Mouse (Mus musculus): ENCODE results near the gene Chit1.

Gene Chit1

GRCm38 (mm10) chr1:134079477-134080163 is 31.4 kb upstream of the Chit1 start:
- DNase-seq (ENCODE audit: low spot score in 2 of 2) = peak; percentile 83 to 87

DNA sequence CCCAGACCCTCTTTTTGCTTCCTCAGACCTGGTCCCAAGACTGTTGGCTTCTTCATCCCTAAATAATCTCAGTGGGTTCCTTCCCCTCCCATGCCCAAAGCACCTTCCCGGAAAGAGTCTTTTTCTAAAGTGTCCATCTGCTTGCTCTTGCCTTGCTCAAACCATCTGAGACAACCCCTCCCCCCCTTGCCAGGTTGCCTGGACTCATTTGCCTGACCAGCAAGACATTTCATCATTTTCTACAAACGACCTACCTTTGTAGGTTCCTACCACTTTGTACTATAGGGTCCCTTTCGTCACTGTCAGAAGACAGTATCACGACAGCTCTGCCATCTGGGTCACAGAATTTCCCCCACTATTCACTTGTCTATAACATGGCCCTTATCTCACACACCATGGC is 30.6 kb upstream of the Chit1 start:
- no peak for DNase-seq (ENCODE audit: low spot score in 2 of 2)

DNA sequence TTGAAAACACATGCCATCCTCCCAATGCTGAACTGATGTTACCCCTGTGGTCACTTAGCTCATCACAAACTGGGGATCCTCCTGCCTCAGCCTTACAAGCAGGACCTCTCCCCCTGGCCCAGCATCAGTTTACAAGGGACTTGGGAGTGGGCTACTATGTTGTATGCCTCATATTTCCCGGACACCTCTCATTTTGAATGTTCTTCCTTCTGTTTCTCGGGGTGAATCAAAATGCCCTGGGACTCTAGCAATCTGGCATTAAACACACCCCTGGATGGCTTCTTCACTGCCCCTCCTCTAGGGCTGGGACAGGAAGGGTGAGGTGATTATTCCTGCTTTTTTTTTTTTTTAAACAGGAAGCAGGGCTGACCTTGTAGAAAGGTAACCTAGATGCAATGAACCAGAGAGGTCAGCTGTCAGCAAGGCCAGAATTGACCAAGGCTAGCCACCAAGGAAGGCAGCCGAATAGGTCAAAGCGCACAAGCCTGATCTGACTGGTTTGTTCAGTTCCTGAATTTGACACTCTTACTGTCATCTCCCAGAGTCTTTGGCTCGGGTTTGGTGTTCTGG is 30.1 kb upstream of the Chit1 start:
- peak in 1 of 2 experiments; percentile 62 for DNase-seq (ENCODE audit: low spot score in 2 of 2)

DNA sequence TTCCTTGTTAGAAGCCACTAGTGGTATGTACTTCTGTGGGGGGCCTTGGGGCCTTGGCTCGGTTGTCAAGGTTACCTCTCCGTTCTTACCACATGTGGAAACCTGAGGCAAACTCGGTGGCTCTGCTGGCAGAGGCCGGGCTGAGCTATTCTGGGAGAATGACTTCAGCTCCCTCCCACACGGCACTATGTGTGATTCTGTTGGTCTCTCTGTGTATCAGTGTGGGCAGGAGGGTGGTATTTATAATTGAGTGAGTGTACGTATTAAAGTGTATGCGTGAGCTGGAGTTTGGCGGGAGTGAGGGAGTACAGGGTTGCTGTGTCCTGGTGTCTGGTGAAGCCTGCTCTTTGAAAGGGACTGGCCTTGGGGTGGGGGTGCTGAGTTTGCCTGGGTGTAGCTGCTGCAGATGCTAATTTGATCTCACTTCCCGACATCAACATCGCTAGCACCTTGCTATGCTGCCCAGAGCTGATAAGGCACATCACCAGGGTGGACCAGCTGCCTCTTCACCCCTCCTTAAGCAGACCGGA is 28.0 kb upstream of the Chit1 start:
- DNase-seq (ENCODE audit: low spot score in 2 of 2) = peak; percentile 71 to 80

GRCm38 (mm10) chr1:134083676-134084075 is 27.4 kb upstream of the Chit1 start:
- peak in 1 of 2 experiments; percentile 22 for DNase-seq (ENCODE audit: low spot score in 2 of 2)

DNA sequence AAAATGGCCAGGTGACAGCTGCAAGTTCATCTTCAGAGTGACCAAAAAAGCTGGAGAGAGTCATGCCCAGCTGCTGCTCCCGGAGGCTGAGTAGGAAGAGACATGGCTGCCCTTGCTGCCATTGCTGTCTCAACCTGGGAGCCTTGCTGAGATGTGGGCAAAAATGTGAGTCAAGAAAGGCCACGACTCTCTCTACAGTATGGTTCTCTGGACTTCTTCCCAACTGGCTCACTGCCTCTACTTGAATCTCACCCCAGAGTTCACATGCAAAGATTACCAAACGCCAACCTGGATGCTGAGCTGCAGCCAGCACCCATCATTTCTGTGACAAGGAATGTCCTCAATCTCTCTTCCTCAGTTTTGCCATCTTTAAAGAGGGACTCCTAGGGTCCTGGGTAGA is 26.9 kb upstream of the Chit1 start:
- DNase-seq (ENCODE audit: low spot score in 2 of 2) = no peak

GRCm38 (mm10) chr1:134086017-134086416 is 25.0 kb upstream of the Chit1 start:
- DNase-seq (ENCODE audit: low spot score in 2 of 2) = no peak

DNA sequence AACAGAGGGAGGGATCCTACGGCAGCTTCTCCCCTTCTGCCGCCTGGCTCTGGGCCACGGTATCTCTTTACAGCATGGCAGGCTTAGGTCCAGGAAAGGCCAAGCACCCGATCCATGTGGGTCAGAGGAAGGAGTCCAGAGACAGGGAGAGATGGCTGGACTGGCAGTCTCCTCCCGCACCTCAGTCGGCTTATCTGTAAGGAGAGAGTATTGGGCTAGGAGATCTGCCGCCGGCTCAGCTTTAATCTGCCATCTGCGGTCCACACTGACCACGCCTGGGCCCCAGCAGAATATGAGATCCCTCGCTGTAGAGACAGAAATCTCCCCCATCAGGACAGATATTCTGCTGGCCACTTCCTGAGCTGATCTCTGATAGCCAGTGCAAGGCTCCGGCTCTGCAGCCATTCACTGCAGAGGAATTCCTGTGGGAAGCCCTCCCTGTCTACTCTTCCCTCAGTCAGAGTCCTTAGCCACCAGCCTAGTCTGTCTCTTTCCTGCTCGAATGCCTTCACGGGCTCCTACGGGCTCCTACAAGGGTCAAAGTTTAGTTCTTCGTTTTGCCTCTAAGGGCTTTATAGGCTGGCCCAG is 24.1 kb upstream of the Chit1 start:
- no peak for DNase-seq (ENCODE audit: low spot score in 2 of 2)

DNA sequence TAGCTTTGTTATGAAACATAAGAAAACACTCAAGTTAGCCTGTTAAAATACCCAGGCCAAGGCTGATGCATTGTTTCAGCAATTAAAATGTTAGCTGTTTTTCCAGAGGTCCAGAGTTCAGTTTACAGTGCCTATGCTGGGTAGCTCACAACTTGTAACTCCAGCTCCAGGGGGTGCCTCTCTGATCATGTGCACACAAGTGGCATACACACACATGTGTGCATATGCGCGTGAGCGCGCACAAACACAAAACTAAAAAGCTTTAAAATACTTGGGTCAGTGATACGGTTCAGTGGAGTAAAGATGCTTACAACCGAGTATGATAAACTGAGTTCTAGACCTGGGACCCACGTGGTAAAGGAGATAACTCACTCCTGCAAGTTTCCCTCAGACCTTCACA is 22.0 kb upstream of the Chit1 start:
- DNase-seq (ENCODE audit: low spot score in 2 of 2) = no peak

DNA sequence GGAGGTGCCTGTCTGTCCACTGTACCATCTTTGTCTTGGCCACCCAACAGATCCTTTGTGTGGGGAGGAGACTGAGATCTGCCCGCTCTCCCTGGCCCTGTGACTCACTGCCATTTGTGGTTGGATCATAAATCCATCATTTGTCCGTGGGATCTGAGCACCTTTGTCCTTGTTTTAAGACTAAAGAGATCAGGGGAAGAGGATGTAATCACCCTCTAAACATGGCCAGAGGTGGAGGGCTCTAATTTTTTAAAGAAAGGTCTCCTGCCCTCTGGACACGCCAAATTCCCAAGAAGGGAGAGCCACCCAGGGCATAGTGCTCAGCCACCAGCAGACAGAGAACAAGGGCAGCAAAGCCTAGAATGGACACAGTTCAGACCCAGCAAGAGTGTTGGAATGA is 19.2 kb upstream of the Chit1 start:
- no peak for DNase-seq (ENCODE audit: low spot score in 2 of 2)

DNA sequence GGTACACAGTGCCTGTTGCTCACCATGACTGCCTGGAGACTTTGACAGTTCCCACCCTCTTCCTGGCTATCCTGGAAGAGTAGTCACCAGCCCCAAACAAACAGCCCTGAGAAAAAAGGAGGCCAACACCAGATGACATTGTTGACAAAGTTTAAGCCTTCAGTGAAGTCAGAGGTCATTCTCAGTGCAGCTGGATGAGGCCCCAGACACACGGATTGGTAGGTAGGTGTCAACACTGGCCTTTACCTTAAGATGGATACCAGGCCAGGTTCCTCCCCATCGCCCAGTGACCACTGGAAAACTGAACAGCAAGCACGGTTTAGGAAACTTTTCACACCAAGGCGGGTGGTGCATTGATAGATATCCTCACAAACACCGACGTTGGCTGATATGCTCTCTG is 18.7 kb upstream of the Chit1 start:
- DNase-seq (ENCODE audit: low spot score in 2 of 2) = peak in 1 of 2 experiments; percentile 51

GRCm38 (mm10) chr1:134092852-134093770 is 17.9 kb upstream of the Chit1 start:
- DNase-seq (ENCODE audit: low spot score in 2 of 2) = peak; percentile 95 to 97

- peak; percentile 53 to 76 for DNase-seq (ENCODE audit: low spot score in 2 of 2)
Measured at GRCm38 (mm10) chr1:134093771-134094526, 17.1 kb upstream of the Chit1 start.

DNA sequence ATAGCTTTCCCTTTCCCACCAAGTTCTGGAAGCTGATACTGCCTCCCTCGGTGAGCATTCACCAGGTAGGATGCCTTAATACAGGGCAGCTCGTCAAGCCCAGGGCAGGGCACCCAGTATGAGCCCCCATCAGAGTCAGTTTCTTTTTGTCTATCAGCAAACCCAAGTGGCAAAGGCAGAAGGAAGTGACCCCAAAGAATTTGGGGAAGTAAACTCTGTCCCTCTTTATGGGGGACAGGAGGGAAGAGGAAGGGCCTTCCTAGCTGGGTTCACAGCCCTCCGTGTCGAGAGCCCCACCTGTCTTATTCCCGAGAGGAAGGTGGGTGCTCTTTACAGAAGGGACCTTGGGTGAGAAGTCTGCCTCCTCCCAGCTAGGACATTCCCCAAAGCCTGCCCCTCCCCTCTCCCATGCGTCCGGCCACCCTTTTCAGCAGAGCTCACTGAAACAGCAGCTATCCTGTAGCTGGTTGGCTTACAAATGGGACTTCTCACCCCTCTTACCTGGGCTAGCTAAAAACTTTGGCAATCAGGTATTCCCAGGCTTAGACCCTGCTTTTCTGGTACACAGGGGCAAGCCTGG is 15.9 kb upstream of the Chit1 start:
- no peak for DNase-seq (ENCODE audit: low spot score in 2 of 2)

- DNase-seq (ENCODE audit: low spot score in 2 of 2) = no peak
Measured at GRCm38 (mm10) chr1:134095721-134096120, 15.3 kb upstream of the Chit1 start.

DNA sequence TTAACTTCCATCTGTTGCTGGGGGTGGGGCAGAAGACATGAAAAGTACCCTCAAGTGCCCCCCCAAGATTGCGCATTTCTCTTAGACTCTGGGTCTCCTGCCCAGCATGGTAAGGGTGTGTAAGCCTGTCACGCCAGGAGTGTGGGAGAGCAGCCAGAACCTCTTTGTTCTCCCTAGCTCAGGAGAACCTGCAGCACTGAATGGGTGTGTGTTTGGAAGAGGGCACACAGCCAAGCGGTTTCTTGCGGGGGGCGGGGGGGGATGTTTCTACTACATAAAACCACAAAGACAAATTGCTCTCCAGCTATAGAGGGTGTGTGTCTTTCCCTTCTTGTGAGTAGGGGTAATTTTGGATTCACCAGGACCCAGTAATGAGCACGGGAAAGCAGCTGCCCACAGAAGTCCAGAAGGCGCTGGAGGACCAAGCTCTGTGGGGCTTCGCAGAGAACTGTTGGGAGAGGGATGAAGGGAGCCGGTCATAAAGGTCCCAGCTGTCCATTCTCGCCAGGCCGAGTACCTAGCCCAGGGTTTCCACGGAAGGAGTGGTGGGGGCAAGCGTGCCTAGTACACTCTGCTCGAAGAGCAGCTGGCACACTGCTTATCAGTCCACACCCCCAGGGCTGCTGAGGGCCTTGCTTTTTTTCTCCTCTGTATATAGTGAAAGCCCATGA is 14.6 kb upstream of the Chit1 start:
- no peak for DNase-seq (ENCODE audit: low spot score in 2 of 2)

DNA sequence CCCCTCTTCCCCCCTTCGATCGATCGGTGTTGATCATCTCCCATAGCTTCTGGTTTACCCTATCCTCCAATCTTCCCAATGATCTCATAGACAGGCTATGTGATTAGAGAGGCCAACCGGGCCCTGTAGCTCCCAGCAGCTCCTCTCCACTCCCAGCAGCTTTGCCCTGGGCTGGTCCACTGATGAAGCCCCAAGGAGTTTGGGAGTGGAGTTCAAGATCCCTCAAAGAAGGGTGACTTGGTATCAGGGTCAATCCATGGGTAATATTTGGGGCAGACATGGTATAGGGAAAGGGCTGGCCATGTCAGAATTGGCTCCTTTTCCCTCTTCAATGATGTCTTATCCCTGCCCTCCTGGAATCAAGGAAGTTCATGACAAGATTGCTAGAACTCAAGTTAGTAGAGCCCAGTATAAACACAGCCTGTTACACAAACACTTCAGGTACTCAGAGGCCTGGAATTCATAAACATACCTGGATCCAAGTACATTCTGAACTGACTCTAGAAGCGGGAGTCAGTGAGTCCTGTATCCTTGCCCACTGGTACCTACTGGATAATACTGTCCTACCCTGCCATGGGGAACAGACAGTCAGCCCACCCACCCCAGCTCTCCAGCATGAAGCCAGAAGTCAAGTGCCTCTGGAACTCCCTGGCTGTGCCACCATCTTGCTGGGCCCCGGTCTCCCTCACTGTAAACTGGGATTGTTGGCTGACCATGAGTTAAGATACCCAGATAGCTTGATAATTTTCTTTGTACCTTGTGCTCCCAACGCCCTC is 13.8 kb upstream of the Chit1 start:
- DNase-seq (ENCODE audit: low spot score in 2 of 2) = no peak

- DNase-seq (ENCODE audit: low spot score in 2 of 2) = peak; percentile 71 to 84
Measured at GRCm38 (mm10) chr1:134097956-134098725, 12.9 kb upstream of the Chit1 start.
